Mouse (Mus musculus): ENCODE results near the gene Rhox12. TPM values are rescaled to one million over a fixed set of nuclear protein-coding genes. Genes with fewer than 3 reads are reported as not detected.

Rhox12 gene
- not detected in 2 replicates for polyA plus RNA-seq (2014; fragmentation: Nextera tagmentation; extraction: Ambion mirVana)

- no peaks in the 10 kb centered on the region for H3K36me3 ChIP-seq (ENCODE audit: control insufficient read depth, insufficient read depth, low read length)
- no peak within 1 kb of the TSS for H3K4me3 ChIP-seq (ENCODE audit: low read depth, low read length)
- no peaks in the 10 kb centered on the region for H3K9me3 ChIP-seq (ENCODE audit: control insufficient read depth, low read length)
- no peaks in the 10 kb centered on the region for H3K4me1 ChIP-seq (replicated peaks; ENCODE audit: control insufficient read depth, insufficient read depth, low read length)
- DNase-seq (ENCODE audit: low spot score) (no peak), ATAC-seq (replicated peaks; ENCODE audit: low FRiP score, low TSS enrichment, low read depth) (no peak)
- WGBS, result 71% methylated on average over 4 of the region's 4 CpGs
- H3K27me3 ChIP-seq (replicated peaks; ENCODE audit: control insufficient read depth, insufficient read depth, low read length), result no peaks in the 10 kb centered on the region
- H3K4me2 ChIP-seq (ENCODE audit: low read length), result no peak within 1 kb of the TSS
- no peak within 1 kb of the TSS for H3K9ac ChIP-seq (ENCODE audit: low read length)
- H3K27ac ChIP-seq (ENCODE audit: low read depth), result no peak within 1 kb of the TSS
These were observed at the start of gene Rhox12 for GRCm38 (mm10) chrX:38110807-38111206. Gene Rhox12, minus strand, starts transcription at chrX:38110907.

DNA sequence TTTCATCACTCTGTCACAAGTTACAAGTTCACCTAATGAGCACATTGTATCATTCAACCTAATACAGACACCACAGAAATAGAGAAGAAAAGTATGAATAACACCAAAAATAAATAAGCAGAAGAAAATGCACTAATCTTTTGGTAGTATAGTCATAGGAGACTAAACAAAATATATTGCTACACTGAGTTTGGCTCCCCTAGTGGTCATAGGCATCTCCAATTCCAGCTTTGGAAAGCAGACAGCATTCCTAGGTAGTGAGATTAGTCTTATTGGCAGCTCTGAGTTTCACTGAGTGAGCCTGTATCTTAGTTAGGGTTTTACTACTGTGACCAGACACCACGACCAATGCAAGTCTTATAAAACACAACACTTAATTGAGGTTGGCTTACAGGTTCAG, 48.4 kb upstream of the Rhox12 start:
- Histone ChIP-seq H3K9me3 (ENCODE audit: control insufficient read depth, low read length) (no peaks in the 10 kb centered on the region), H3K4me2 (ENCODE audit: low read length) (no peak overlapping the region), H3K36me3 (ENCODE audit: control insufficient read depth, insufficient read depth, low read length) (no peaks in the 10 kb centered on the region), H3K27ac (ENCODE audit: low read depth) (no peak overlapping the region), H3K4me1 (replicated peaks; ENCODE audit: control insufficient read depth, insufficient read depth, low read length) (no peaks in the 10 kb centered on the region), H3K27me3 (replicated peaks; ENCODE audit: control insufficient read depth, insufficient read depth, low read length) (no peaks in the 10 kb centered on the region), H3K4me3 (ENCODE audit: low read depth, low read length) (no peak overlapping the region), H3K9ac (ENCODE audit: low read length) (no peak overlapping the region)
- DNase-seq (ENCODE audit: low spot score) (no peak), ATAC-seq (replicated peaks; ENCODE audit: low FRiP score, low TSS enrichment, low read depth) (no peak)
- WGBS, result 79% methylated on average over 1 of the region's 1 CpGs

DNA sequence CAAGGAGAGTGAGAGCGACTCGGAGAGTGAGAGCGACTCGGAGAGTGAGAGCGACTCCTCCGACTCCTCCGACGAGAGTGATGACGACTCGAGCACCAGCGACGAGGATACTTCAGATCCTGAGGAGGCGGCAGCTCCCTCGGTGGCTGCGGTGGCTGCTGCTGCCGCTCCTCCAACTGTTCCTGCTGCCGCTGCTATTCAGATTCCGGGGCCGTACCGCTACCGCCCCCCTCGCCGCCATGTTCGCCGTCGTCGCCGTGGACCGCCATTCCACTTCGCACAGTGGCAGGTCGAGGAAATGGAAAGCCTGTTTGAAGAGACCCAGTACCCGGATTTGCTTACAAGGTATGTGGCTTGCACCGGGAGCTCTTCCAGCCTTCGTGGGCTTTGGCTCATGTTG, 10.8 kb upstream of the Rhox12 start:
- H3K36me3 ChIP-seq (ENCODE audit: control insufficient read depth, insufficient read depth, low read length), result no peaks in the 10 kb centered on the region
- no peaks in the 10 kb centered on the region for H3K4me1 ChIP-seq (replicated peaks; ENCODE audit: control insufficient read depth, insufficient read depth, low read length)
- no peak overlapping the region for H3K27ac ChIP-seq (ENCODE audit: low read depth)
- no peak for ATAC-seq (replicated peaks; ENCODE audit: low FRiP score, low TSS enrichment, low read depth)
- DNase-seq (ENCODE audit: low spot score), result no peak
- H3K4me3 ChIP-seq (ENCODE audit: low read depth, low read length), result no peak overlapping the region
- 0 out of 2 replicates have a peak, but pooled peaks cover 5% of the 10 kb centered on the region for H3K9me3 ChIP-seq (ENCODE audit: control insufficient read depth, low read length)
- H3K27me3 ChIP-seq (replicated peaks; ENCODE audit: control insufficient read depth, insufficient read depth, low read length), result no peaks in the 10 kb centered on the region
- no peak overlapping the region for H3K4me2 ChIP-seq (ENCODE audit: low read length)
- WGBS, result 85% methylated on average over 33 of the region's 34 CpGs
- no peak overlapping the region for H3K9ac ChIP-seq (ENCODE audit: low read length)

GRCm38 (mm10) chrX:38120982-38121381, 10.3 kb upstream of the Rhox12 start, which contains the start of gene Rhox13:
Gene Rhox13, plus strand, starts transcription at chrX:38121219.
- no peaks in the 10 kb centered on the region for H3K27me3 ChIP-seq (replicated peaks; ENCODE audit: control insufficient read depth, insufficient read depth, low read length)
- 95% methylated on average over 20 of the region's 20 CpGs for WGBS

DNA sequence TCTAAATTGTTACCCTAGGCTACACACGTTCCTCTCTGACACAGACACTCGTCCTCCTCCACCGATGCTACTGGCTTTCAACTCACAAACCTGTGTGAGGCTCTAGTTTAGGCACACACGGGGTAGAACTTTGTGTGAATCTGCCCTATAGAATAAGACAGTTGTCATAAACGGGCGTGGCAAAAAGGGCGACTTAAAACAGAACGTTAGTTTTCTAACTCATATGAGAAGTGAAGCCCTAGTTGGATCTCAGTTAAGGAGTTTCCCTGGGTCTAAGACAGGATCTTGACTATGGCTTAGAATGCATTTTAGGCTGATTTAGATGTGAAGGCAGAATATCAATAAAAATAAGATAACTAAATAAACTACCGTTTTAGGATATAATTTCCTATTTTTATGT, 25.7 kb downstream of the Rhox12 start, which contains the start of gene Rhox11:
TSS of gene Rhox11 (minus strand) at position 101 of the 400 bp plus-strand sequence.
- Histone ChIP-seq H3K9me3 (ENCODE audit: control insufficient read depth, low read length) (no peaks in the 10 kb centered on the region), H3K4me1 (replicated peaks; ENCODE audit: control insufficient read depth, insufficient read depth, low read length) (no peaks in the 10 kb centered on the region)
- 82% methylated on average over 9 of the region's 9 CpGs for WGBS

More at GRCm38 (mm10) chrX:38120982-38121381, 10.3 kb upstream of the Rhox12 start, which contains the start of gene Rhox13:
- Histone ChIP-seq H3K4me2 (ENCODE audit: low read length) (no peak within 1 kb of the TSS), H3K36me3 (ENCODE audit: control insufficient read depth, insufficient read depth, low read length) (no peaks in the 10 kb centered on the region), H3K9ac (ENCODE audit: low read length) (no peak within 1 kb of the TSS), H3K4me3 (ENCODE audit: low read depth, low read length) (no peak within 1 kb of the TSS), H3K9me3 (ENCODE audit: control insufficient read depth, low read length) (0 out of 2 replicates have a peak, but pooled peaks cover 5% of the 10 kb centered on the region), H3K27ac (ENCODE audit: low read depth) (no peak within 1 kb of the TSS), H3K4me1 (replicated peaks; ENCODE audit: control insufficient read depth, insufficient read depth, low read length) (no peaks in the 10 kb centered on the region)
- no peak for DNase-seq (ENCODE audit: low spot score)
- ATAC-seq (replicated peaks; ENCODE audit: low FRiP score, low TSS enrichment, low read depth), result no peak

DNA sequence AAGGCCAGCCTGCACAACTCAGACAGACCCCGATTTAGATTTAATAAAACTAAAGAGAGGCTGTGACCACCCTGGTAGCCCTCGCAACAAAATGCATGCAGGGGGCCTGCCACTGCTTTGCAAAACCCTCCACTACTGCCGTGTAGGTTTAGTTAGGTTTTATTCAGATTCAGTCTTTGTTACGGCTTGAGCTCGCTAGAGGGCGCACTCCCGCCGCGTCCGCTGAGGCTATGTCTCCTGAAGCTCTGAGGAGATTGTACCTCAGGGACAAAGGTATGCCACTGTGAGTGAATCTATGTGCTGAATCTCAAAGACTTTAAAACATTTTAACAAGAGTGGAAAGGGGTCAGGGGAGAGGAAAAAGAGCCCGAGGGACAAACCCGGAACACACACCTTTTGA, 26.5 kb downstream of the Rhox12 start:
- H3K9ac ChIP-seq (ENCODE audit: low read length), result no peak overlapping the region
- DNase-seq (ENCODE audit: low spot score) (peak; percentile 70), ATAC-seq (replicated peaks; ENCODE audit: low FRiP score, low TSS enrichment, low read depth) (no peak)
- no peaks in the 10 kb centered on the region for H3K9me3 ChIP-seq (ENCODE audit: control insufficient read depth, low read length)
- H3K4me2 ChIP-seq (ENCODE audit: low read length), result no peak overlapping the region
- 13% methylated on average over 12 of the region's 12 CpGs for WGBS
- H3K27ac ChIP-seq (ENCODE audit: low read depth), result no peak overlapping the region
- H3K27me3 ChIP-seq (replicated peaks; ENCODE audit: control insufficient read depth, insufficient read depth, low read length), result no peaks in the 10 kb centered on the region
- H3K36me3 ChIP-seq (ENCODE audit: control insufficient read depth, insufficient read depth, low read length), result no peaks in the 10 kb centered on the region
- no peaks in the 10 kb centered on the region for H3K4me1 ChIP-seq (replicated peaks; ENCODE audit: control insufficient read depth, insufficient read depth, low read length)
- H3K4me3 ChIP-seq (ENCODE audit: low read depth, low read length), result no peak overlapping the region

More for the DNA sequence above, 25.7 kb downstream of the Rhox12 start, which contains the start of gene Rhox11:
- Histone ChIP-seq H3K27ac (ENCODE audit: low read depth) (no peak within 1 kb of the TSS), H3K4me2 (ENCODE audit: low read length) (no peak within 1 kb of the TSS), H3K9ac (ENCODE audit: low read length) (no peak within 1 kb of the TSS), H3K36me3 (ENCODE audit: control insufficient read depth, insufficient read depth, low read length) (no peaks in the 10 kb centered on the region), H3K27me3 (replicated peaks; ENCODE audit: control insufficient read depth, insufficient read depth, low read length) (no peaks in the 10 kb centered on the region), H3K4me3 (ENCODE audit: low read depth, low read length) (no peak within 1 kb of the TSS)
- no peak for DNase-seq (ENCODE audit: low spot score)
- no peak for ATAC-seq (replicated peaks; ENCODE audit: low FRiP score, low TSS enrichment, low read depth)

- H3K4me1 ChIP-seq (replicated peaks; ENCODE audit: control insufficient read depth, insufficient read depth, low read length), result no peaks in the 10 kb centered on the region
- H3K9me3 ChIP-seq (ENCODE audit: control insufficient read depth, low read length), result no peaks in the 10 kb centered on the region
- 90% methylated on average over 11 of the region's 11 CpGs for WGBS
- H3K4me3 ChIP-seq (ENCODE audit: low read depth, low read length), result no peak within 1 kb of the TSS
- H3K4me2 ChIP-seq (ENCODE audit: low read length), result no peak within 1 kb of the TSS
- H3K27me3 ChIP-seq (replicated peaks; ENCODE audit: control insufficient read depth, insufficient read depth, low read length), result no peaks in the 10 kb centered on the region
- ATAC-seq (replicated peaks; ENCODE audit: low FRiP score, low TSS enrichment, low read depth) (no peak), DNase-seq (ENCODE audit: low spot score) (no peak)
- no peak within 1 kb of the TSS for H3K9ac ChIP-seq (ENCODE audit: low read length)
- H3K27ac ChIP-seq (ENCODE audit: low read depth), result no peak within 1 kb of the TSS
- H3K36me3 ChIP-seq (ENCODE audit: control insufficient read depth, insufficient read depth, low read length), result no peaks in the 10 kb centered on the region
These were observed 44.5 kb downstream of the Rhox12 start, which contains the start of gene Rhox10 for GRCm38 (mm10) chrX:38066175-38066574. Gene Rhox10, plus strand, starts transcription at chrX:38066475.

DNA sequence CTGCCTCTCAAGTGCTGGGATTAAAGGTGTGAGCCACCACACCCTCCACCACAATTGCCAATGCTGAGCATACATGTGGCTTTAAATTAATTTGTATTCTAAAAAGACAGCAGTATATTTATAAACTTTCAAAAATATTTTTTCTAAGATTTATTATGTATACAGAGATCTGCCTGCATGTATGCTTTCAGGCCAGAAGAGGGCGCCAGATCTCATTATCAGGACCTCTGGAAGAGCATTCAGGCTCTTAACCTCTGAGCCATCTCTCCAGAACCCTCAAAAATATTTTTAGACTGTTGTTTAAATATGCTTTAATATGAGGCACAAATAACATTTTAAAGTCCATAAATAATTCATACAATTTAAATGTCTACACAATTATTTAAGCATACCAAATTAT, 49.2 kb downstream of the Rhox12 start:
- WGBS, result 5% methylated on average over 1 of the region's 1 CpGs
- no peak overlapping the region for H3K4me3 ChIP-seq (ENCODE audit: low read depth, low read length)
- H3K4me1 ChIP-seq (replicated peaks; ENCODE audit: control insufficient read depth, insufficient read depth, low read length), result no peaks in the 10 kb centered on the region
- no peaks in the 10 kb centered on the region for H3K27me3 ChIP-seq (replicated peaks; ENCODE audit: control insufficient read depth, insufficient read depth, low read length)
- no peak for ATAC-seq (replicated peaks; ENCODE audit: low FRiP score, low TSS enrichment, low read depth)
- no peaks in the 10 kb centered on the region for H3K36me3 ChIP-seq (ENCODE audit: control insufficient read depth, insufficient read depth, low read length)
- no peaks in the 10 kb centered on the region for H3K9me3 ChIP-seq (ENCODE audit: control insufficient read depth, low read length)
- no peak overlapping the region for H3K4me2 ChIP-seq (ENCODE audit: low read length)
- no peak for DNase-seq (ENCODE audit: low spot score)
- no peak overlapping the region for H3K9ac ChIP-seq (ENCODE audit: low read length)
- no peak overlapping the region for H3K27ac ChIP-seq (ENCODE audit: low read depth)
